Mouse (Mus musculus) forebrain, postnatal 0 days (tissue): ENCODE results near the gene Selenop. TPM values are rescaled to one million over a fixed set of nuclear protein-coding genes. Genes with fewer than 3 reads are reported as not detected.

ENCODE experiments used
- ATAC-seq: fragments of 200-750 bp; cut with Nextera tagmentation; 2 replicates; pipeline ENCODE4 v1.8.0; 2017; ENCODE audit warnings: mild to moderate bottlenecking, moderate library complexity
- DNase-seq: peaks from one replicate; pipeline ENCODE4 v3.0.0-alpha.2; 2015
- H3K27ac ChIP-seq: fragments of 300-500 bp; sonication (generic); 2 replicates; pipeline ENCODE4 v1.5.1; 2014; ENCODE audit warnings: low read depth, mild to moderate bottlenecking, antibody characterized with exemption, low read length, moderate library complexity, mixed read lengths
- H3K27me3 ChIP-seq: fragments of 300-500 bp; sonication (generic); 2 replicates; pipeline ENCODE4 v1.6.1; 2014; ENCODE audit warnings: mild to moderate bottlenecking, low read length, mixed read lengths; ENCODE audit not compliant: insufficient read depth
- H3K36me3 ChIP-seq: fragments of 300-500 bp; sonication (generic); 2 replicates; pipeline ENCODE4 v1.6.1; 2014; ENCODE audit warnings: mild to moderate bottlenecking, moderate library complexity; ENCODE audit not compliant: insufficient read depth
- H3K4me1 ChIP-seq: fragments of 300-500 bp; sonication (generic); 2 replicates; pipeline ENCODE4 v1.6.1; 2014; ENCODE audit warnings: antibody characterized with exemption; ENCODE audit not compliant: insufficient read depth
- H3K4me2 ChIP-seq: fragments of 300-500 bp; sonication (generic); 2 replicates; pipeline ENCODE4 v1.6.1; 2014; ENCODE audit warnings: low read depth, mild to moderate bottlenecking, moderate library complexity
- H3K4me3 ChIP-seq: fragments of 300-500 bp; sonication (generic); 2 replicates; pipeline ENCODE4 v1.5.1; 2014; ENCODE audit warnings: low read depth, low read length, mixed read lengths
- H3K9ac ChIP-seq: fragments of 300-500 bp; sonication (generic); 2 replicates; pipeline ENCODE4 v1.6.1; 2014; ENCODE audit warnings: mild to moderate bottlenecking
- H3K9me3 ChIP-seq: fragments of 300-500 bp; sonication (generic); 2 replicates; pipeline ENCODE4 v1.6.1; 2016; ENCODE audit warnings: low read length
- CTCF ChIP-seq: sonication (generic); IDR thresholded peaks from 2 replicates; pipeline ENCODE4 v1.5.1; 2016; ENCODE audit warnings: antibody characterized with exemption, control low read depth, low read depth
- WGBS: fragments of 180-500 bp; shearing (Covaris S2); extraction: QIAGEN DNeasy Blood & Tissue Kit; methylation state at CpG from one replicate; pipeline ENCODE4 v1.1.7; 2014; 5-methylcytosine and 5-hydroxymethylcytosine counted together
- polyA plus RNA-seq: library from polyadenylated mRNA; unstranded; fragments of >200 nt; fragmentation: Nextera tagmentation; extraction: Ambion mirVana; gene quantifications from 2 replicates; pipeline ENCODE4 v1.2.1, GENCODE M21; 2015
- total RNA-seq: library from RNA; depleted of rRNA; stranded (reverse); fragments of >200 nt; gene quantifications from 2 replicates; pipeline ENCODE4 v1.2.3, GENCODE M21; 2014

Gene Selenop
- total and polyA plus RNA-seq, 2 experiments from 2014 or later: 182 to 207 TPM

DNA sequence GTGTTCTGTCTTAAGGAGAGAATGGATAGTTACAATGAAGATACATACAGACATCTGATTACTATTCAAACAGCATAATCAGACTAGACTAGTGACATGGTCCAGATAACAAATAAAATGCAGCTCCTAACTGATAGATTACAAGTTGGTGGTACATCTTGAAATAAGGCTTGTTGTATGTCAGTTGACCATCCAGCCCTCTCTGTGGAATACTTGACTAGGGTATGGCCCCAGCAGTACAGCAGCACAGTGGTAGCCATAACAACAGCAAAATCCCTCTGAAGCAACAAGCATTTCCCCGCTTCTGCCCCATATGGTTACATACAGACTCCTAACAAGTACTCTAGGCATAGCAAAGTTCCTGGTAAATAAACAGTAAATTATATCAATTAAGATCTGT lies 13.4 kb downstream of the Selenop start:
- no peak overlapping the region for H3K4me2 ChIP-seq
- H3K9me3 ChIP-seq: no peaks in the 10 kb centered on the region
- no peak overlapping the region for H3K9ac ChIP-seq
- 67% methylated on average over 1 of the region's 1 CpGs for WGBS
- TF ChIP-seq CTCF: no peak
- H3K36me3 ChIP-seq: no peaks in the 10 kb centered on the region
- H3K27ac ChIP-seq: no peak overlapping the region
- H3K27me3 ChIP-seq: no peaks in the 10 kb centered on the region
- no peak overlapping the region for H3K4me3 ChIP-seq
- DNase-seq: no peak
- ATAC-seq: no peak
- H3K4me1 ChIP-seq: no peaks in the 10 kb centered on the region

DNA sequence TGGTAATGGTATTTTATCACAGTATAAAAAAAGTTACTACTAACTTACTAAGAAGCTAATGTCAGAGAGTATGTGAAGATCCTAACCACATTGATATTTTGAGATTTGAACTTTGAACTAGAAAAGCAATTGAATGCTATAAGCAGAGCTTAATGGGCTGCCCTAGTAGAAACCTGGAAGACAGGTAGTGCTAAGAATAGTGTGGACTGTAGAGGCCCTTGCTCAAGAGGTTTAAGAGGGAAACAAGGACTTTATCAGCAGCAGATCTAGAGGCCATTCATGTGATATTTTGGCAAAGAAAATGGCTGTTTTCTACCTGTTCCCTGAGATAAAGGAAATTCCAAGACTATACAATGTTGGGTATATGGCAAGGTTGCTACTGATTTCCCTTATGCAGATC lies 17.7 kb downstream of the Selenop start:
- Histone ChIP-seq H3K4me3 (no peak overlapping the region), H3K4me1 (no peaks in the 10 kb centered on the region), H3K27ac (no peak overlapping the region), H3K36me3 (no peaks in the 10 kb centered on the region), H3K9ac (no peak overlapping the region), H3K27me3 (no peaks in the 10 kb centered on the region), H3K9me3 (no peaks in the 10 kb centered on the region), H3K4me2 (no peak overlapping the region)
- DNase-seq: no peak
- no peak for ATAC-seq
- TF ChIP-seq CTCF: no peak

- ATAC-seq: no peak
- 88% methylated on average over 3 of the region's 3 CpGs for WGBS
Measured at GRCm38 (mm10) chr15:3290435-3290834, 22.1 kb downstream of the Selenop start.

DNA sequence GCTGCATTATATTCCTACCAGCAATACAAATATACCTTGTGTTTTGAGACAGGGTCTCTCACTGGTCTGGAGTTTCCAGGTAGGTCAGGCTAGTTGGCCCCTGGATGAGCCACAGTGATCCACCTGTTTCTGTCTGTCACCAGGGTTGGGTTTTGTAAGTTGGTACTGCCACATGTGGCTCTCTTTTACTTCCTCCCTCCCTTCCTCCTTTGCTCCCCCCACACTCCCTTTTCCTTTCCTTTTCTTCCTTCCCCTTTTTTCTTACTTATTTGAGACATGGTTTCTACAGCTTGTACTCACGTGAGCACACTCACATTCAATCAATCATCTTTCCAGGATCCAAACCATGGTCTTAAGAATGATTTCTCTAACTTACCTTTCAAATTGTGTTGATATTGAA lies 25.1 kb downstream of the Selenop start:
- H3K4me2 ChIP-seq: no peak overlapping the region
- H3K9ac ChIP-seq: no peak overlapping the region
- DNase-seq: no peak
- no peaks in the 10 kb centered on the region for H3K4me1 ChIP-seq
- no peaks in the 10 kb centered on the region for H3K9me3 ChIP-seq
- 74% methylated on average over 1 of the region's 1 CpGs for WGBS
- H3K27ac ChIP-seq: no peak overlapping the region
- no peak for ATAC-seq
- no peaks in the 10 kb centered on the region for H3K27me3 ChIP-seq
- TF ChIP-seq CTCF: no peak
- no peaks in the 10 kb centered on the region for H3K36me3 ChIP-seq
- H3K4me3 ChIP-seq: no peak overlapping the region

More at GRCm38 (mm10) chr15:3290435-3290834, 22.1 kb downstream of the Selenop start:
- Histone ChIP-seq H3K9me3 (no peaks in the 10 kb centered on the region), H3K9ac (no peak overlapping the region), H3K4me3 (no peak overlapping the region), H3K27ac (no peak overlapping the region), H3K27me3 (no peaks in the 10 kb centered on the region), H3K4me2 (no peak overlapping the region), H3K4me1 (no peaks in the 10 kb centered on the region), H3K36me3 (no peaks in the 10 kb centered on the region)
- no peak for DNase-seq
- no peak for TF ChIP-seq CTCF

DNA sequence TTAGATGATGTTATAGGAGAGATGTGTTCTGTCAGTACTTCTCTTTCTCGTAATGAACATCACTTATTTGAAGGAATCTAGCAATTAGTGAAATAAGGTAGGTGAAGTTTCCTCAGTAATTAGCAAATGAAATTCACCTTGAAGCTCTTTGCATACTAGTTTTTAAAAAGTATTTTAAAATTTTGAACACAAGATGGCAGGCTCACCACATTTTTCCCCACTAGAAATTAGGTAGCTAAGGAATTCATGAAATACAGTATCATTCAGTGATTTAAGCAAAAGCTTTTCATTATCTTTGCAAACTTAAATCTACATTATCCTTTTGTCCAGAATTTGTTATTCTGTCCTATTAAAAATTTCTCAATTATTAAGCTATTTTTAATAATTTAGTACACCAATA lies 27.6 kb downstream of the Selenop start:
- H3K9ac ChIP-seq: no peak overlapping the region
- ATAC-seq: no peak; the same call in 1 of the 2 replicates
- no peaks in the 10 kb centered on the region for H3K27me3 ChIP-seq
- peak; percentile 51 for DNase-seq
- no peak overlapping the region for H3K4me3 ChIP-seq
- 76% methylated on average over 1 of the region's 1 CpGs for WGBS
- no peak overlapping the region for H3K27ac ChIP-seq
- H3K4me2 ChIP-seq: no peak overlapping the region
- no peaks in the 10 kb centered on the region for H3K36me3 ChIP-seq
- no peaks in the 10 kb centered on the region for H3K9me3 ChIP-seq
- H3K4me1 ChIP-seq: no peaks in the 10 kb centered on the region
- TF ChIP-seq CTCF: peak; percentile 51

DNA sequence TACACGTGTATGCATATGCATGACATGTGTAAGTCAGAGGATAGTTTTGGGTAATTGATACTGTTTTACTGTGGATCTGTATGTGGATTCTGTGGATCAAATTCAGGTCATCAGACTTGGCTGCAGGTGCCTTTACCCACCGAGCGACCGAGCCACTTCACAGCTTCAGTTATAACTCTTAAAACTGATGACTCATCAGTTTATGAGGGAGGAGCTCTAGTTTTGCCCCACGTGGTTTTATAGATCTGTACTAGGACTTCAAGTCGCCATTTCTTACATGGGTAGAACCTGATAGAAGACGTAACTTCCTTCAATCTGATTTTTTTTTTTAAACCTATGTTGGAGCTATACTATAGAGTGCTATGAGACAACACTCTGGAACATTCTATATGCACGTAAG lies 29.3 kb downstream of the Selenop start:
- Histone ChIP-seq H3K36me3 (no peaks in the 10 kb centered on the region), H3K27me3 (no peaks in the 10 kb centered on the region), H3K9me3 (no peaks in the 10 kb centered on the region), H3K4me1 (no peaks in the 10 kb centered on the region), H3K4me2 (no peak overlapping the region), H3K9ac (no peak overlapping the region), H3K27ac (no peak overlapping the region), H3K4me3 (no peak overlapping the region)
- TF ChIP-seq CTCF: no peak
- ATAC-seq: no peak
- WGBS: 89% methylated on average over 8 of the region's 8 CpGs
- DNase-seq: no peak

- Histone ChIP-seq H3K27ac (no peak overlapping the region), H3K27me3 (no peaks in the 10 kb centered on the region), H3K4me2 (no peak overlapping the region), H3K36me3 (no peaks in the 10 kb centered on the region), H3K4me3 (no peak overlapping the region), H3K4me1 (no peaks in the 10 kb centered on the region), H3K9ac (no peak overlapping the region), H3K9me3 (no peaks in the 10 kb centered on the region)
- ATAC-seq (no peak), DNase-seq (no peak)
- TF ChIP-seq CTCF: no peak
- 78% methylated on average over 4 of the region's 4 CpGs for whole genome bisulfite sequencing
Measured at GRCm38 (mm10) chr15:3300361-3301100, 32.2 kb downstream of the Selenop start.
